Mouse (Mus musculus): ENCODE measurements around the gene Kctd21.

Gene Kctd21

DNA sequence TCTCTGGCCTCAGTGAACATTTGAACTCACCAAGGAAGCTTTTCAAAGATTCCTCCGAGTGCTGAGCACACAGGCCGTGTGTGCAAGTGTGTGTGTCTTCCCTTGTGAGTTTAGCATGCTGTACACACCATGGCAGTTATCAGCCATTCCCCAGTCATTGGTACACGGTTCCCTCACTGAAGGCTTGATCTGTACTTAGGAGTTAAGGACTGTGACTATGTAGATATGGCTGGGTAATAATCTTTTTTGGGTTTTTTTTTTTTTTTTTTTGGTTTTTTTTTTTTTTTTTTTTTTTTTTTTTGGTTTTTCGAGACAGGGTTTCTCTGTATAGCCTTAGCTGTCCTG lies 14.7 kb downstream of the Kctd21 start:
- DNase-seq (ENCODE audit: extremely low read depth, low read depth, low spot score), result no peak

DNA sequence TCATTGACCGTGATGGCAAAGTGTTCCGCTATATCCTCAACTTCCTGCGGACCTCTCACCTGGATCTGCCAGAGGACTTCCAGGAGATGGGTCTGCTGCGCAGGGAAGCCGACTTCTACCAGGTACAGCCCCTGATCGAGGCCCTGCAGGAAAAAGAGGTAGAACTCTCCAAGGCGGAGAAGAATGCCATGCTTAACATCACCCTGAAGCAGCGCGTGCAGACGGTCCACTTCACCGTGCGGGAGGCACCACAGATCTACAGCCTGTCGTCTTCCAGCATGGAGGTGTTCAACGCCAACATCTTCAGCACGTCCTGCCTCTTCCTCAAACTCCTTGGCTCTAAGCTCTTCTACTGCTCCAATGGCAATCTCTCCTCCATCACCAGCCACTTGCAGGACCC lies 15.3 kb downstream of the Kctd21 start:
- DNase-seq (ENCODE audit: extremely low read depth, low read depth, low spot score), result no peak

- DNase-seq (ENCODE audit: extremely low read depth, low read depth, low spot score), result no peak
Measured at GRCm38 (mm10) chr7:97348318-97348717, 16.2 kb downstream of the Kctd21 start.

DNA sequence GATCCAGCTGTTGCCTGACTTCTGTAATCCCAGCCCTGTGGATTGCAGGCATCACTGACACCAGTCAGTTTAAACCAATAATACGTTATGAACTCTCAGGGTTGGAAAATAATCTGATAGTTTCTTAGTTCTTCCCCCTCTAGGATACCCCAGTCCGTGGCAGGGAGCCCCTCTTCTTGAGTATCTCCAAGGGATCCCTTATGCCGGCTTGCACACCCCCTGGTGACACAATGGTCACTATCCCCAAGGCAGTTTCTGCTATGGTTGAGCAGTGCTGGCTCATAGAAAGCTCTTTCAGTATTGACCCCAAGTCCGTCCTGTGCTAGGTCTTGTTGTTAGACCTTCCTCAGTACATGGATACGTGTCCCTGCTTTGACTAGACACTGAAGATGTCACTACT lies 16.7 kb downstream of the Kctd21 start:
- no peak for DNase-seq (ENCODE audit: extremely low read depth, low read depth, low spot score)

GRCm38 (mm10) chr7:97349438-97349837 lies 17.3 kb downstream of the Kctd21 start:
- no peak for DNase-seq (ENCODE audit: extremely low read depth, low read depth, low spot score)

DNA sequence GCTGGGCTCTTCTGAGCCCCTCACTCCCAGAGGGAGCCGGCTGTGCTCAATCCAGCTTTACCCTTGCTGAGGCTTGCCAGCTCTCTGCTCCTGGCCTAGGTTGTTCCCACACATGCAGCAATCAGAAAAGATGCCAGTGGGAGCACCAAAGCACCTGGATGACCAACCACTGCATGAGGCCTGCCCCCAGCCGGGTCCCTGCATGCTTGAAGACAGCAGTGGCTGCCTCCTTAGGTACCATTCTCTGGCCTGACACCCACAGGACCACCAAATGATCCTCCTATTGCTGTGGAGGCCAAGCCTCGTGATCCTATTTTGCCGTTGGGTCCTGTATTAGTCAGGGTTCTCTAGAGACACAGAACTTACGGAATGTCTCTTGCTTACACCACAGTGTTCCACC lies 18.8 kb downstream of the Kctd21 start:
- no peak for DNase-seq (ENCODE audit: extremely low read depth, low read depth, low spot score)

DNA sequence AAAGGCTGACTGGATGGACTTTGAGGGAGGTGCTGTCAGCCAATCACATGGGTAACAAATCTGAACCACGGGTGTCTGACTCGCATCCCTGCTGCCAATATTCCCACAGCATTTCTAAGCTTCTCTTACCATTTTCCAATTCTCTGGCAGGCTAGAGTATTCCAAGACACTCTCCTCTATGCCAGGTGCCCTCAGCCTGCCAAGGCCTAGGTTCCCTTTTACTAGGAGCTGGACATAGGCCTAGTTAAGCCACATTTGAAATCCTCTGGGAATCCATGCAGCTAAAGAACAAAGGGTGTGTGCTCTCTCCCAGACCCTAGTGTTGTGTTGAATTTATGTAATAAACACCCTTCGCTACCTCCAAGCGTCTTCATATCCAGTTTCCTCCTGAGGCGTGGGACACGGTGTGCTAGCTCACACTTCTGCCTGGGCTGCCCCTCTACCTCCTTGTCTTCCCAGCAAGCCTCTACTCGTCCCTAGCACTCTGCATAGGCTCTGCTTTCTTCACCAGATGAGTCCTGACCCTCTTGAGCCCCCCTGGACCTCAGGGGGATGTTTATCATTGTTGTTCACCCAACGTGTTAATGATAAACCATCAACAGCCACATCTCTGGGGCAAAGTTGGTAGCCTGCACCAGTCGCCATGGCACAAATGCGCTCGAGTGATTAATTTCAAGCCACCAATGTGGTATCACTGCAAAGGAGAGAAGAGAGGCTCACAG lies 19.8 kb downstream of the Kctd21 start:
- no peak for DNase-seq (ENCODE audit: extremely low read depth, low read depth, low spot score)

DNA sequence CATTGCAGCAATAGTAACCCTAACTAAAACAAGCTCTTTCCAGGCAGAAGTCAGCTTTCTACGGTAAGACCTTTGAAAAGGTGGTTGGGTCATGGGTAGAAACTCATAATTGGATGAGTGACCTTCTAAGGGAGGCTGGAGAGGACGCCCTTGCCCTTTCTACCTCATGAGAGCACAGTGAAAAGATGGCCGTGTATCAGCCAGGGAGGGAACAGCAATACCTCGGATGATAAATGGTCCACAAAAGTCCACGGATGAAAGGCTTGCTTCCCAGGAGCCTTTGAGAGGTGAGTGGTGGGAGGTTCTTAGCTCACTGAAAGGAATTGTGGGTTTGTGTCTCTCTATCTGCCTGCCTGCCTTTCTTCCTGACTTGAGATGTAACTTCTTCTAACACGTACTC lies 21.2 kb downstream of the Kctd21 start:
- no peak for DNase-seq (ENCODE audit: extremely low read depth, low read depth, low spot score)

- DNase-seq (ENCODE audit: extremely low read depth, low read depth, low spot score), result no peak
Measured at GRCm38 (mm10) chr7:97355068-97355841, 23.1 kb downstream of the Kctd21 start.

DNA sequence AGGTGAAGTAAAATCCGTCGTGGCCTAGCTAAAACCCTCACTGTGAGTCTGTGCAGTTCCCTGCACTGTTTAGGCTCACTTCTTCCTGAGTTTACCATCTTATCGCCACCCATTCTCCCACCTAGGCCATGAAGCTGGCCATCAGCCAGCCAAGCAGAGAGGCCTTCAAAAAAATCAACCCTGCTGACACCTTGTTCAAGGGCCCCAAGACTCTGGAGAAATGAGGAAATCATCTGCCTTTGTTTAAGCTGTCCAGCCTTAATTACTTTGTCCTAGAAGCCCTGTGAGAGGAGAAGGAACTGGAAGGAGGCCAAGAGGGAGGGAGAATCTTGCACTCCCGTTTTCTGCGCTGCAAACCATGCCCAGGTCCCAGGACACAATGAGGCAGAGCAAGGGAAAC lies 24.1 kb downstream of the Kctd21 start:
- no peak for DNase-seq (ENCODE audit: extremely low read depth, low read depth, low spot score)

DNA sequence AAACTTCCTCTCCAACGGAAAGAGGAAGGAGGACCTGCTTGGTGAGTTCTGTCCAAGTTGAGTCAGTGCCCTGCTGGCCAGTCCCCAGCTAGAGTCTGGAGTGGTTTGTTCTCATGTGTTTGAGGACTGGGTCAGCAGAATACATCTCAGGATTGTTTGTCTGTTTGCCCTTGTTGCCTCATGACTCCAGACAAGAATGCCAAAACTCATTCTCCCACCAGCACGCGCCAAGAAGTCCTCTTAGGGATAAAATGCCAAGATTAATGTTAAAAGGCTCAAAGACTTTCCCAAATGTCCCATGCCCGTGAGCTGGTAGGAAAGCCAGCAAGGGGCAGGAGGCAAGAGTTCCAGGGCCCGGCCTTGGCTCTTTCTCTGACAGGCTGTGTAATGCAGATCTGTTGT lies 24.7 kb downstream of the Kctd21 start:
- DNase-seq (ENCODE audit: extremely low read depth, low read depth, low spot score), result no peak

GRCm38 (mm10) chr7:97357840-97358239 lies 25.7 kb downstream of the Kctd21 start:
- no peak for DNase-seq (ENCODE audit: extremely low read depth, low read depth, low spot score)

DNA sequence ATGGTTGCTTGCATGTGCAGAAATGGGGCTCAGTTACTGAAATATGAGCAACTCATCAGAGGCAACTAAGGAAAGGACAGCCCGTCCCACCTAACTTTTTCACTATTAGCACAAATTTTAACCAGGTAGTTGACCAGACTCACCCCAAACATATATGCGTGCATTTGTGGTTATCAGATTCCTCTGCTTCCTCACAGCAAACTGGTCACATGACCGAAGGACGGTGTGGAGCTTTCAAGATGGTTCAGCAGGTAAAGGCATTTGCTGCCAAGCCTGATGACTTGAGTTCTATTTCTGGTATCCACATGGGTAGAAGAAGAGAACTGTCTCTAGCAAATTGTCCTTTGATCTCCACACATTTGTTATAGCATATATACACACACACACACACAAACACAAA lies 26.2 kb downstream of the Kctd21 start:
- no peak for DNase-seq (ENCODE audit: extremely low read depth, low read depth, low spot score)

GRCm38 (mm10) chr7:97360166-97360565 lies 28.0 kb downstream of the Kctd21 start:
- no peak for DNase-seq (ENCODE audit: extremely low read depth, low read depth, low spot score)

- DNase-seq (ENCODE audit: extremely low read depth, low read depth, low spot score), result no peak
Measured at GRCm38 (mm10) chr7:97360955-97361354, 28.8 kb downstream of the Kctd21 start.

DNA sequence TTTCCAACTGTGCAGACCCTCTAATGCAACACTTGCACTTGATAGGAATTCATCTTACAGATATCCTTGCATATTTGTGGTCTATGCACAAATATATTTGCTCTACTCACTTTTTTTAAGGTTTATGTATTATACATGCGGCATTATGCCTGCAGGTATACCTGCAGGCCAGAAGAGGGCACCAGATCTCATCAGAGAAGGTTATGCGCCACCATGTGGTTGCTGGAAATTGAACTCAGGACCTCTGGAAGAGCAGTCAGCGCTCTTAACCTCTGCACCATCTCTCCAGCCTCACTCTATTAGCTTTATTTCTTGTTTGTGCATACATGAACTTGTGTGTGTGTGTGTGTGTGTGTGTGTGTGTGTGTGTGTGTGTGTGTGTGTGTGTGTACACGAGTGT lies 29.3 kb downstream of the Kctd21 start:
- no peak for DNase-seq (ENCODE audit: extremely low read depth, low read depth, low spot score)

GRCm38 (mm10) chr7:97365887-97366286 lies 33.8 kb downstream of the Kctd21 start:
- DNase-seq (ENCODE audit: extremely low read depth, low read depth, low spot score), result no peak

DNA sequence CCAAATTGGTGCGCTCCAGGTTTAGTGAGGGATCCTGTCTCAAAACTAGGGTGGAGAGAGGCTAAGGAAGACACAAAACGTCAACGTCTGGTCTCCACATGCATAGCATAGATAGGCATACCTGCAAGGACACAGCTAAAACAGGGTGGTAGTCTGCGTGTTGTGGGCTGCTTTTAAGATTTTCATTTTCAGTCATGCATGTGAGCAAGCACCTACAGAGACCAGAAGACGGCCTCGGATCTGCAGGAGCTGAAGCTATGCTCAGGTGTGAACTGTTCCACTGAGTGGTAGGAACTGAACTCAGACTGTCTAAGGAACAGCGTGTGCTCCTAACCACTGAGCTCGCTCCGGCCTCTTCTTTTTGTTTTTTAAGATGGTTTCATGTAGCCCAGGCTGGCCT lies 43.0 kb downstream of the Kctd21 start:
- DNase-seq (ENCODE audit: extremely low read depth, low read depth, low spot score), result no peak

DNA sequence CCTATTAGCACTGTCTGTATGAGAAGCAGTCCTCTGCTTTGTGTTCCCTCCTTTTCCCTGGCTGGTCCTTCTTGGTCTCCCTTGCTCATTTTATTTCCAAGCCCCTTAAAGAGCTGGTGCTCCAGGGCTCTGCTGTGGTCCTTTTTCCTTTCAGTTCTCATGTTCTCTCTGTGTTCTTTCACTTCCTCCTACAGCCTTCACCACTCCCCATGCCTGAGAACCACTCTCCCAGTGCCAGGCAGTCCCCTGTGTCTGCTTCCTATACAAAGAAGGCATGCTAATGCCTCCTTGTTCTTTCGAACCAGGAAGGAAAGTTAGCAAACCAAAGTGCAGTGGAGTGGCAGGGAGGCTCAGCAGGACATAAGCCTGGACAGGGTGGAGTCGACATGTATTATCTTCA lies 43.8 kb downstream of the Kctd21 start:
- DNase-seq (ENCODE audit: extremely low read depth, low read depth, low spot score), result no peak

DNA sequence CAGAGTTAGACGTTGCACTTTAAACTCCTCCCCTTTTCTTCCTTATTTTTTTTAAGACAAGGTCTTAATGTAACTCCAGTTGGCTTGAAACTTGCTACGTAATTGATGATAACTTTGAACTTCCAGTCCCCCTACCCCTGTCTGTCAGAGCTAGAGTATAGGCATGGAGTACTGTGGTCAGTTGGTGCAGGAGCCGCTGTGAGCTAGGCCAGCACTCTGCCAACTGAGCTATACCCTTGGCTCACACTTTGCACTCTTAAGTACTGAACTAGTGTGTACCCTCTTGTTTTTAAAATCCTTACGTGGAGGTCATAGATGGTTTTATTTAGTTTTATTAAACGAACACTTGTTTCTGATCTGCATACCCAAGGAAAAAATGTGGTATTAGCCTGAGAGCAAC lies 47.2 kb downstream of the Kctd21 start:
- no peak for DNase-seq (ENCODE audit: extremely low read depth, low read depth, low spot score)

DNA sequence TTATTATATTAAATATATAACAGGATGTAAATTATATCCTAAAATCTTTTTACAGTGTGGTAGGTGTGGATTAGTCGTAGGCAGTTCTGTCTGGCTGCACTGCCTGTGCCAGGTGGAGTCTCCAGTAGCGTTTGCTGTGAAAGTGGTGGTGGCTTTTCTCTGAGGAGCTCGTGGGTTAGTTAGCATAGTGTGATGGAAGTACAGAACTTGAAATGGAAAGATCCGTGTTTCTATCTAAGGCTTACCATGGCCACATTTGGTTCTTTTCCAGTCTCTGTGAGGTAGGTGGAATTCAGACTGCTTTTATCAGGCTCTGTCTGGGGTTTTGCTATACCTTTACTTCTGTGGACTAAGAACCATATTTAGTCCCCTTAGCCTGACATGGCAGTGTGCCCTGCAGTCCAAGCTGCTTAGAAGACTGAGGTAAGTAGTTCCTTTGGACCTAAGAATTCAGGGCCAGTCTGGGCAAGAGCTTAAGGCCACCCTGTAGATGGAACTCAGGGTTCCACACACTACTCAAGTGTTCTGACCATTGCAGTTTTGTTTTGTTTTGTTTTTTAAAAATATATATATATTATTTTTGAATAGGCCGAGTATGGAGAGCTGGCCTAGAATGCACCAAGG lies 48.5 kb downstream of the Kctd21 start:
- DNase-seq (ENCODE audit: extremely low read depth, low read depth, low spot score), result no peak

DNA sequence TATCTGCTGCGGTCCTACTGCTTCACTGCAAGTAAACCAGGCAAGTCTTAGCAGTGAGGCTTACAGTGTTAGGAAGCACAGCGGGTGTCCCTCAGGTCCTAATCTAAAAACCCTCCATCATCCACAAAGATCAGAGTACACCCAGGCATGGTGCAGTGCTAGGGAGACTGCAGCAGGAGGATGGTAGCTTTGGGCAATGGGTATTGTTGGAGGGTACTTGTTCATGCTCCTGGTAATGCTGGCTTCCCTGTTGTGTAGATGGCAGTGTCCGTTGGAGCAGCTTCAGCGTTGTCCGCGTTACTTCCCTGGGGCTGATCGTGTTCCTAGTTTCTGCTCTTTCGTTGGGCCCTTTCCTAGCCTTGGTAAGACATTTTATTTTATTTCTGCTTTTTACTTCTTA lies 50.5 kb downstream of the Kctd21 start:
- no peak for DNase-seq (ENCODE audit: extremely low read depth, low read depth, low spot score)

Measured in fat pad, adult 2 months (tissue).